Mouse (Mus musculus): ENCODE results near the gene Fras1. TPM values are rescaled to one million over a fixed set of nuclear protein-coding genes. Genes with fewer than 3 reads are reported as not detected.

Gene Fras1
- total RNA-seq, 2 experiments from 2014 or later, result 6.5 to 6.8 TPM

- intact Hi-C loops (cut with DNase I), result no loop called here
- no peak for DNase-seq
Measured at GRCm38 (mm10) chr5:96471995-96472394, 98.2 kb downstream of the Fras1 start.

DNA sequence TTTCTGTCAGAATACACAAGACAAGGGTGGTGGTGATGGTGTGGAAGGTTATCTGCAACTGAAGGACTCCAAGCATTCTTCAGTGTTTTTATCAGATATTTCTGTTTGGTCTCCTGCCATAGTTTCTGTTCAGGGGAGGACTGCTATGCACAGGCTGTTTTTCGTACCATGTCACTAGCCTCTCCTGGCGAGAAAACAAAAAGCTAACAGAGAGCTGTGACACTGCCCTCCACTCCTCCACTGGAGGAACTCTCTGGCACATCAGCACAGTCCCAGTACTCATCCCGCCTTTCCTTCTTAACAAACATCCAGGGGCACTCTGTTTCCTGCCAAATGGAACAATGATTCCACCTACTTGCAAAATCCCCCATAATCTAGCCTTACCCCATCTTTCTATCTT is 101.7 kb downstream of the Fras1 start:
- intact Hi-C loops (cut with DNase I), result no loop called here

GRCm38 (mm10) chr5:96479003-96479402 is 105.2 kb downstream of the Fras1 start:
- intact Hi-C loops (cut with DNase I), result no loop called here
- DNase-seq, result no peak

More for the DNA sequence above, 101.7 kb downstream of the Fras1 start:
- DNase-seq, result no peak

- intact Hi-C loops (cut with DNase I), result no loop called here
- DNase-seq, result no peak
Measured at GRCm38 (mm10) chr5:96481159-96481558, 107.4 kb downstream of the Fras1 start.

DNA sequence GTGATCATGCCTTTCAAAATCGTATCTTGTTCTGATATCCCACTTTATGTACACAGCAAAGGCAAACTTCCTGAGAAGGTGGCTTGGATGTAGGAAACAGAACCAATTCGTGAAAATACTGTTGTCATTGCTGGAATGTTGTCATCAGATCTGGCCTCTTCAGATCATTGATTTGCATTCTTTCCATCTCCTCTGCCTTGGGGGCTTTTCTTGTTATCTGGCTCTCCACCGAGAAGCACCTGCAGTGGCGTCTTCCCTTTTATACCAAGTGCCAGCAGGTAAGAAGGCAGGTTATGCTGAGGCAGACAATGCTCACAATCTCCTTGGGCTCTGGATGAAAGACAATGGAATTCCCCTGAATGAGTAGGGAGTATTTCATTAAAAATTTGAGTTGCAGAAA is 108.3 kb downstream of the Fras1 start:
- no peak for DNase-seq
- intact Hi-C loops (cut with DNase I), result no loop called here

DNA sequence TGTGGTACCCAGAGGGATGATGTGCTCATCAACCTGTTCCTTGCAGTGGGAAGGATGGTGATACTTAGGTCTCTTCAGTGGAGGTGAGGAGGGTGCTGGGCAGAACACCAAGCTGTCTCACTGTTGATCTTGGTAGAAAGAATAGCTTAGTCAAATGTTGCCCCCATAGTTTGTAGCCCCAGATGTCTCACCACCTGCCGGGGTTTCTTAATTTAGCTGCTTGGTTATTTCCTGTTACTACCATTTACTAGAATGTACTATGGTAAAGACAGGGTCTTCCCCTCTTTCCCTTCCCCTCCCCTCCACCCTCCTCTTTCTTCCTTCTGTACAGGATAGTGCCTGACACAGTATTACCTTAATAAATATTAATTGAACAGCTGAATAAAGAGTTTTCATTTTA is 118.7 kb downstream of the Fras1 start:
- no peak for DNase-seq
- intact Hi-C loops (cut with DNase I), result no loop called here

GRCm38 (mm10) chr5:96494502-96495292 is 120.9 kb downstream of the Fras1 start:
- intact Hi-C loops (cut with DNase I), result no loop called here
- DNase-seq, result no peak

DNA sequence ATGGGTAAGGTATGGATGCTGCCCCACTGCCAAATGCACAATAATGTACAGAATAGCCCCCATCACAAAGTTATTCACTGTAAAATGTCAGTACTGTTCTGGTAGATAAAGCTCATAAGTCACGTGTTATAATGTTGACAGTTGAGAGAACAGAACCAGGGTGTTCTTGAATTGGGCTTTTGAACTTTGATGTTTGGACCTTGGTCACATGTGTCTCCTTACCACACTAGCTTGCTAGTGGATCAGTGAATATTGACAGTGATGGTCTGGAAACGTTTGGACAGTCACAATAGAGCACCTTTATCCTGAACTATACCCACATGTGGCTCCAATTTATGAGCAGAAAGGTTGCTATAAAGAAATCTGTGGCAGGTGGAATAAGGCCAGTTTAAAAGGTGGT is 124.3 kb downstream of the Fras1 start:
- intact Hi-C loops (cut with DNase I), result no loop called here
- DNase-seq, result no peak

DNA sequence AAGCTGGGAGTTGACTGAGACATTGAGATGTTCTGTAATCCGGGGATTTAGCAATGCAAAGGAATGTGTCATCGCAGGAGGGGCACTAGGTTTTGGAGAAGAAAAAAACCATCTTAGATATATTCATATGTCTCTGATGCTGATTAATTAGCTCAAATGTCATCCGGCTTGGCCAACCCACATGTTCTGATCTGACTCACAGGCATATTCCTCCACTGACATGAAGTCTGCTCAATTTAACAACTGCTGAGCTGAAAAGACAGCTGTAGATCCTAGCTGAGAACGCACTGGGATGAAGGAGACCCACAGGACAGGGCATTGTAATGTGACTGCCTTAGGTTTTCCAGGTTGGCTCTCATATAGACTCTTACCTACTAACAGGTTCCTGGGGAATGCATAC is 128.0 kb downstream of the Fras1 start:
- DNase-seq, result no peak
- intact Hi-C loops (cut with DNase I), result no loop called here

- intact Hi-C loops (cut with DNase I), result no loop called here
- DNase-seq, result no peak
Measured at GRCm38 (mm10) chr5:96502400-96502799, 128.6 kb downstream of the Fras1 start.

GRCm38 (mm10) chr5:96511005-96511404 is 137.2 kb downstream of the Fras1 start:
- no peak for DNase-seq
- intact Hi-C loops (cut with DNase I), result no loop called here

- intact Hi-C loops (cut with DNase I), result no loop called here
- DNase-seq, result no peak
Measured at GRCm38 (mm10) chr5:96513327-96513726, 139.6 kb downstream of the Fras1 start.

DNA sequence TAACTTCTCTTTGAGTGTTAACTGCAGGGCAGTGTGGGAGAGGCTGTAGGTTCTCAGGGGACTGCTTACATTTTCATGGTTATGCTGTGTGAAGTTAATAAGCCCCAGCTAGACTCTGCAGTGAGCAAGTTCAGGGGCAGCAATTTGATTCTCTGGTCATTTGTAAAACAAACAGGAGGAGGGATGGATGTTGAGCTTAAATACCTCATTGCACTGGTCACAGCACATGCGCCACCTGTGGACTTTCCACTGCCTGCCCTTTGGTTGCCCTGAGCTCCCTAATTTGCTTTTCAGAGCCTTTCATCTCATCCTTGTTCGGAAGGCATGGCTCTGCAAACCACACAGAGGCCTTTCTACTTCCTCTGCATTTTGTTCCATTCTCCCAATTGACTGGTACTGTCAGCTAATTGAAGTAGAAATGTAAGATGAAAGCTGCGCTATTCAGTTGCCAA is 142.1 kb downstream of the Fras1 start:
- intact Hi-C loops (cut with DNase I), result no loop called here
- no peak for DNase-seq

DNA sequence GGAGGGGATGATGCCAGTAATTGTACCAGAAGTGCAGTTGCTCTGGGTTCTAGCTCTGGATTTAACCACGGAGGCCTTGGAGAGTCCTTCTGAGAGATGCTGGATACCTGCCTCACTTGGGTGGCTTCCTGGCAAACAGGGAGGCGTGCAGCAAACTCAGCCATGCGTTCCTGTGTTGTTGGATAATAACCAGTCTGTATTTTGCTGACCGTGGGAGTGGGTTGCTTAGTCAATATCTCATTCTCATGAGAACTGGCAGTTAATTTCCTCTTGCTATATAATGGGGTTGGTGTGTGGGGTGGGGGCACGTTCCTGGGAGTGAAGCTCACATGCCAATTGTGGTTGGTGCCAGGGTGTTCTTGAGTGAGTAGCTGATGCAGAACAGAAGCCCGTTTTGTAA is 142.6 kb downstream of the Fras1 start:
- DNase-seq, result no peak
- intact Hi-C loops (cut with DNase I), result no loop called here

- intact Hi-C loops (cut with DNase I), result no loop called here
- DNase-seq, result no peak
Measured at GRCm38 (mm10) chr5:96521541-96521940, 147.8 kb downstream of the Fras1 start.

GRCm38 (mm10) chr5:96522909-96523409 is 149.2 kb downstream of the Fras1 start:
- intact Hi-C loops (cut with DNase I), result no loop called here
- DNase-seq, result no peak

GRCm38 (mm10) chr5:96528296-96528695 is 154.5 kb downstream of the Fras1 start:
- intact Hi-C loops (cut with DNase I), result no loop called here
- no peak for DNase-seq

- DNase-seq, result no peak
- intact Hi-C loops (cut with DNase I), result no loop called here
Measured at GRCm38 (mm10) chr5:96530516-96530915, 156.8 kb downstream of the Fras1 start.

- no peak for DNase-seq
- intact Hi-C loops (cut with DNase I), result no loop called here
Measured at GRCm38 (mm10) chr5:96531962-96532361, 158.2 kb downstream of the Fras1 start.

DNA sequence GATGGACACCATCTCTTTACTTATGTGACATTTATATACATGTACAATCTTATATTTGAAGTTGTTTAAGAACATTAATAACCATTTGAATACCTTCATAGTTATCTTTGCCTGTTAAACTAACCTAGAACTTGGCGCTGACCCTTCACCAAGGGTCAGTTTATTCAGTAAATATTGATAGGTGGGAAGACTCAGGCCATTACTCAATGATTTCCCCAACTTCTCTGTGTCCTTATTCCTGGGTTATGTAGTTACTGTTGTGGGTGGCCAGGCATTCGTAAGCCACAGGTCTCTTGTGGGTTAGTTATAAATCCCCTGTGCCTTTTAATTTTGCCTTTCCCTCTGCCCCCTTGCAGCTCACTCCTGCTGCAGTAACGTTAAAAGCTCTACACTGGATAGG is 162.8 kb downstream of the Fras1 start:
- intact Hi-C loops (cut with DNase I), result no loop called here
- no peak for DNase-seq

GRCm38 (mm10) chr5:96536937-96537336 is 163.2 kb downstream of the Fras1 start:
- no peak for DNase-seq
- intact Hi-C loops (cut with DNase I), result no loop called here

DNA sequence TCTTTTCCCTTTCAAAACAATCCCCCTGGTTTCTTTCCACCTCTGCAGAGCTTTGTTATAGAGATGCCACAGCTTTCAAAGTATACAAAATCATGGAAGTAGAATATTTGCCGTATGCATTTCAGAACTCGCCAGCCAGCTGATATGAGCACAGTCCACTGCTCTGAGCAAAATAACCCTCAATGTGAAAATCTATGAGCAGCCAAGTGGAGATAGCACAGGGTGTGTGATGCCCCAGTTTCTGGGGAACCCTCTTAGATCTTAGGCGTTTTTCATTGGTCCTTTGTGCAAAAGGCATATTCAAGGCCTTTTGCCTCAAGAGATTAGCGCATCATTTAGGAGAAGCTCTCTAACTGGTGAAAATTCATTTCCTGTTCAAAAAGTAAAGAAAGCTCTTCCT is 170.4 kb downstream of the Fras1 start:
- DNase-seq, result no peak
- intact Hi-C loops (cut with DNase I), result no loop called here

- intact Hi-C loops (cut with DNase I), result no loop called here
- no peak for DNase-seq
Measured at GRCm38 (mm10) chr5:96545994-96546393, 172.2 kb downstream of the Fras1 start.

Measured in heart, postnatal 10 days (tissue).